Mouse (Mus musculus): ENCODE measurements around the gene Mzf1. TPM values are rescaled to one million over a fixed set of nuclear protein-coding genes. Genes with fewer than 3 reads are reported as not detected.

The Mzf1 gene
- polyA plus RNA-seq, 1 experiment from 2014 or later: 2.0 TPM

GRCm38 (mm10) chr7:12998851-12999250 lies 55.7 kb downstream of the Mzf1 start, which contains the start of gene Trim28:
Gene Trim28, plus strand, starts transcription at chr7:12999114.
- H3K27me3 ChIP-seq (replicated peaks): no peaks in the 10 kb centered on the region
- H3K9me3 ChIP-seq (replicated peaks): no peaks in the 10 kb centered on the region
- no peak within 1 kb of the TSS for H3K27ac ChIP-seq (ENCODE audit: poor library complexity, severe bottlenecking)
- 80% methylated on average over 3 of the region's 3 CpGs for WGBS
- ATAC-seq (ENCODE audit: insufficient number of reproducible peaks, low FRiP score): no peak
- H3K36me3 ChIP-seq: no peaks in the 10 kb centered on the region
- H3K4me3 ChIP-seq: no peak within 1 kb of the TSS
- no peaks in the 10 kb centered on the region for H3K4me1 ChIP-seq (replicated peaks)
- H3K9ac ChIP-seq: no peak within 1 kb of the TSS
- no peak within 1 kb of the TSS for H3K4me2 ChIP-seq

GRCm38 (mm10) chr7:12998053-12998452 lies 56.5 kb downstream of the Mzf1 start, which contains the start of gene Slc27a5:
Gene Slc27a5, minus strand, starts transcription at chr7:12998192.
- Histone ChIP-seq H3K9me3 (replicated peaks) (no peaks in the 10 kb centered on the region), H3K27me3 (replicated peaks) (no peaks in the 10 kb centered on the region), H3K4me2 (no peak within 1 kb of the TSS), H3K4me3 (no peak within 1 kb of the TSS), H3K9ac (no peak within 1 kb of the TSS), H3K27ac (ENCODE audit: poor library complexity, severe bottlenecking) (no peak within 1 kb of the TSS), H3K36me3 (no peaks in the 10 kb centered on the region), H3K4me1 (replicated peaks) (no peaks in the 10 kb centered on the region)
- 71% methylated on average over 5 of the region's 5 CpGs for WGBS
- ATAC-seq (ENCODE audit: insufficient number of reproducible peaks, low FRiP score): no peak

GRCm38 (mm10) chr7:12997230-12997629 lies 57.3 kb downstream of the Mzf1 start:
- H3K36me3 ChIP-seq: no peaks in the 10 kb centered on the region
- H3K9ac ChIP-seq: no peak overlapping the region
- no peak overlapping the region for H3K4me2 ChIP-seq
- no peaks in the 10 kb centered on the region for H3K27me3 ChIP-seq (replicated peaks)
- H3K4me3 ChIP-seq: no peak overlapping the region
- WGBS: 59% methylated on average over 5 of the region's 5 CpGs
- H3K4me1 ChIP-seq (replicated peaks): no peaks in the 10 kb centered on the region
- ATAC-seq (ENCODE audit: insufficient number of reproducible peaks, low FRiP score): no peak
- no peak overlapping the region for H3K27ac ChIP-seq (ENCODE audit: poor library complexity, severe bottlenecking)
- no peaks in the 10 kb centered on the region for H3K9me3 ChIP-seq (replicated peaks)

- Histone ChIP-seq H3K36me3 (no peaks in the 10 kb centered on the region), H3K9ac (no peak overlapping the region), H3K4me1 (replicated peaks) (no peaks in the 10 kb centered on the region), H3K4me2 (no peak overlapping the region), H3K27ac (ENCODE audit: poor library complexity, severe bottlenecking) (no peak overlapping the region), H3K4me3 (no peak overlapping the region), H3K27me3 (replicated peaks) (no peaks in the 10 kb centered on the region), H3K9me3 (replicated peaks) (no peaks in the 10 kb centered on the region)
- ATAC-seq (ENCODE audit: insufficient number of reproducible peaks, low FRiP score): no peak
These were observed 58.7 kb downstream of the Mzf1 start for GRCm38 (mm10) chr7:12995862-12996261.

GRCm38 (mm10) chr7:12993148-12993547 lies 61.4 kb downstream of the Mzf1 start:
- H3K36me3 ChIP-seq: no peaks in the 10 kb centered on the region
- no peak for ATAC-seq (ENCODE audit: insufficient number of reproducible peaks, low FRiP score)
- H3K4me2 ChIP-seq: no peak overlapping the region
- no peaks in the 10 kb centered on the region for H3K4me1 ChIP-seq (replicated peaks)
- H3K9ac ChIP-seq: no peak overlapping the region
- H3K4me3 ChIP-seq: no peak overlapping the region
- no peaks in the 10 kb centered on the region for H3K27me3 ChIP-seq (replicated peaks)
- no peak overlapping the region for H3K27ac ChIP-seq (ENCODE audit: poor library complexity, severe bottlenecking)
- WGBS: 80% methylated on average over 10 of the region's 10 CpGs
- no peaks in the 10 kb centered on the region for H3K9me3 ChIP-seq (replicated peaks)

Other genes starting within 250 kb of the Mzf1 start
- gene Zfp329, start 235.9 kb downstream of the Mzf1 start, polyA plus RNA-seq (2016; fragmentation: Nextera tagmentation; extraction: Ambion mirVana): 11.9 and 12.2 TPM in 2 replicates
- gene Zfp110, start 220.0 kb downstream of the Mzf1 start, polyA plus RNA-seq (2016; fragmentation: Nextera tagmentation; extraction: Ambion mirVana): 22.9 and 23.1 TPM in 2 replicates
- gene Zfp128, start 173.6 kb downstream of the Mzf1 start, polyA plus RNA-seq (2016; fragmentation: Nextera tagmentation; extraction: Ambion mirVana): 3.0 and 3.2 TPM in 2 replicates
- gene Zscan22, start 156.9 kb downstream of the Mzf1 start, polyA plus RNA-seq (2016; fragmentation: Nextera tagmentation; extraction: Ambion mirVana): 10.9 and 11.3 TPM in 2 replicates
- gene Rps5, start 132.5 kb downstream of the Mzf1 start, polyA plus RNA-seq (2016; fragmentation: Nextera tagmentation; extraction: Ambion mirVana): 456 and 474 TPM in 2 replicates
- gene Rnf225, start 127.3 kb downstream of the Mzf1 start, polyA plus RNA-seq (2016; fragmentation: Nextera tagmentation; extraction: Ambion mirVana): 0.95 and 1.1 TPM in 2 replicates
- gene Zfp324, start 88.9 kb downstream of the Mzf1 start, polyA plus RNA-seq (2016; fragmentation: Nextera tagmentation; extraction: Ambion mirVana): 7.8 and 8.0 TPM in 2 replicates
- gene Zfp446, start 76.9 kb downstream of the Mzf1 start, polyA plus RNA-seq (2016; fragmentation: Nextera tagmentation; extraction: Ambion mirVana): 6.4 and 7.2 TPM in 2 replicates
- 0.22 TPM in 1 of 2 replicates, not detected in the other for gene Slc27a5, start 56.6 kb downstream of the Mzf1 start, polyA plus RNA-seq (2016; fragmentation: Nextera tagmentation; extraction: Ambion mirVana)
- 221 and 228 TPM in 2 replicates for gene Trim28, start 55.6 kb downstream of the Mzf1 start, polyA plus RNA-seq (2016; fragmentation: Nextera tagmentation; extraction: Ambion mirVana)
- gene Zbtb45, start 44.7 kb downstream of the Mzf1 start, polyA plus RNA-seq (2016; fragmentation: Nextera tagmentation; extraction: Ambion mirVana): 16.2 and 18.7 TPM in 2 replicates
- gene Chmp2a, start 20.0 kb downstream of the Mzf1 start, polyA plus RNA-seq (2016; fragmentation: Nextera tagmentation; extraction: Ambion mirVana): 127 and 131 TPM in 2 replicates
- 160 and 170 TPM in 2 replicates for gene Ube2m, start 16.5 kb downstream of the Mzf1 start, polyA plus RNA-seq (2016; fragmentation: Nextera tagmentation; extraction: Ambion mirVana)
- not detected in 2 replicates for gene Vmn1r85, start 40.4 kb upstream of the Mzf1 start, polyA plus RNA-seq (2016; fragmentation: Nextera tagmentation; extraction: Ambion mirVana)
- not detected in 2 replicates for gene Vmn1r86, start 65.2 kb upstream of the Mzf1 start, polyA plus RNA-seq (2016; fragmentation: Nextera tagmentation; extraction: Ambion mirVana)
- not detected in 2 replicates for gene Vmn1r87, start 85.4 kb upstream of the Mzf1 start, polyA plus RNA-seq (2016; fragmentation: Nextera tagmentation; extraction: Ambion mirVana)
- gene Vmn1r88, start 104.8 kb upstream of the Mzf1 start, polyA plus RNA-seq (2016; fragmentation: Nextera tagmentation; extraction: Ambion mirVana): not detected in 2 replicates
- not detected in 2 replicates for gene Vmn1r89, start 158.3 kb upstream of the Mzf1 start, polyA plus RNA-seq (2016; fragmentation: Nextera tagmentation; extraction: Ambion mirVana)
- gene Lig1, start 222.5 kb upstream of the Mzf1 start, polyA plus RNA-seq (2016; fragmentation: Nextera tagmentation; extraction: Ambion mirVana): 67.8 and 72.2 TPM in 2 replicates
- 8.3 and 8.5 TPM in 2 replicates for gene Zswim9, start 224.0 kb upstream of the Mzf1 start, polyA plus RNA-seq (2016; fragmentation: Nextera tagmentation; extraction: Ambion mirVana)

All from heart, embryonic 12.5 days (tissue).